Mouse (Mus musculus): ENCODE results near the gene Rbm14. TPM values are rescaled to one million over a fixed set of nuclear protein-coding genes. Genes with fewer than 3 reads are reported as not detected.
A peak's percentile ranks its signal among the peaks of the same experiment; 100 is the strongest.
"Not testable (repeated sequence)": the region's sequence is repeated elsewhere in the genome, so short reads cannot be mapped to it uniquely, and the experiment has no call there.

The Rbm14 gene
- total RNA-seq, 2 experiments from 2014 or later: 63.8 to 71.3 TPM

- ATAC-seq (replicated peaks; ENCODE audit: low FRiP score, poor library complexity, severe bottlenecking): no peak
Measured at GRCm38 (mm10) chr19:4817182-4817835, 5.9 kb upstream of the Rbm14 start.

DNA sequence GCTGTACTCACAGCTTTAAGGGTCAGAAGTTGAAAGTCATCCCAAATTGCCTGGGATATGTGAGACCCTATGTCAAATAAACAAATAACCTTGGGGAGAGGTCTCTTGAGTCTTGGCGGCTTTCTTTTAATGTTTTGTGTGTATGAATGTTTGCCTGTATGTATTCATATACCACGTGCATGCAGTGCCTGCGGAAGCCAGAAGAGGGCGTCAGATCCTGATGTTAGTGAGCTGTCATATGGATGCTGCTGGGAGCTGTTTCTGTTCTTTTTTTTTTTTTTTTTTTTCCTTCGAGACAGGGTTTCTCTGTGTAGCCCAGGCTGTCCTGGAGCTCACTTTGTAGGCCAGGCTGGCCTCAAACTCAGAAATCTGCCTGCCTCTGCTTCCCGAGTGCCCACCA is 1.6 kb upstream of the Rbm14 start:
- ATAC-seq (replicated peaks; ENCODE audit: low FRiP score, poor library complexity, severe bottlenecking): no peak

DNA sequence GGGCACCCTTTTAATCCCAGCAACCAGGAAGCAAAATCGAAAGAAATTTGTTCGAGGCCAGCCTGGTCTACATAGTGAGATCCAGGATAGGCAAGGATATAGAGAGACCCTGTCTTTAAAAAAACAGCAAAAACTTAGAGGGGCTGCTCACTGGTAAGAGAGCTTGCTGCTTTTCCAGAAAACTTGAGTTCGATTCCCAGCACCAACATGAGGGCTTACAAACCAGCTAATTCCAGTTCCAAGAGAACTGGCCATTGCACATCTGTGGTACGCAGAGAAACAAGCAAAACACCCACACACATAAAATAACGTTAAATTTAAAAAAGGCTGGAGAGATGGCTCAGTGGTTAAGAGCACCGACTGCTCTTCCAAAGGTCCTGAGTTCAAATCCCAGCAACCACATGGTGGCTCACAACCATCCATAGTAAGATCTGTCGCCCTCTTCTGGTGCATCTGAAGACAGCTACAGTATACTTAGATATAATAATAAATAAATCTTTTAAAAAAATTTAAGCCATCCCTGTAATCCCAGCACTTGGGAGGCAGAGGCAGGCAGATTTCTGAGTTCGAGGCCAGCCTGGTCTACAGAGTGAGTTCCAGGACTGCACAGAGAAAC is 1.0 kb upstream of the Rbm14 start:
- not testable (repeated sequence) for ATAC-seq (replicated peaks; ENCODE audit: low FRiP score, poor library complexity, severe bottlenecking)

DNA sequence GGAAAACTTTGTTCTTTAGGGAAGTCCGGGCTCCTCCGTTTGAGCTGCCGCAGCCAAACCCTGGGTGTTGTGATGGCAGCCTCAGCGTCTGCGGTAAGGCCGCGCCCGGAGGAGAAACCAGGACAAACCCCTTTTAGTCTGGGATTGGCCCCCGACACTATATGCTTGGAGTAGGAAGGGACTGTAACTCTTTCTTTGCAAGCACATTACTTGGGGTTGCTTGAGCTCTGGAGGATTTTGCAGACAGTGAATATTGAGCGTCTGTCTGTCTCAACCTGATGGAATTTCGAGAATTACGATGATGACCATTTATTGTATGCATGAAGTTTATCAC is 442 bp upstream of the Rbm14 start:
- no peak for ATAC-seq (replicated peaks; ENCODE audit: low FRiP score, poor library complexity, severe bottlenecking)

DNA sequence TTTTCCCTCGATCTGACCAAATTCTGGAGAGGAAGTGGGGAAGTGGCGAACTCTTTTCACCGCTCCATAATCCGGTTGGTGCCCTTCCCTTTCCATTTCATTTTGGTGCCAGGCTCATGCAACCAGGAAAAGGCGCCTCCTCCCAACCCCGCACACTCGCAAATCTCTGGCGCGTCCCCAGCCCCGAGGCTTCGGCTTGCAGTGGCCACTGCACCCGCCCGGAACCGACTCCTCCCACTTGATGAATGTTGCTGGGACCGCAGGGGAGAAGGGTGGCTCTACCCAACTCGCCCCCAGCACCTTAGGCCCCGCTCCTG is 730 bp downstream of the Rbm14 start:
- ATAC-seq (replicated peaks; ENCODE audit: low FRiP score, poor library complexity, severe bottlenecking): no peak

DNA sequence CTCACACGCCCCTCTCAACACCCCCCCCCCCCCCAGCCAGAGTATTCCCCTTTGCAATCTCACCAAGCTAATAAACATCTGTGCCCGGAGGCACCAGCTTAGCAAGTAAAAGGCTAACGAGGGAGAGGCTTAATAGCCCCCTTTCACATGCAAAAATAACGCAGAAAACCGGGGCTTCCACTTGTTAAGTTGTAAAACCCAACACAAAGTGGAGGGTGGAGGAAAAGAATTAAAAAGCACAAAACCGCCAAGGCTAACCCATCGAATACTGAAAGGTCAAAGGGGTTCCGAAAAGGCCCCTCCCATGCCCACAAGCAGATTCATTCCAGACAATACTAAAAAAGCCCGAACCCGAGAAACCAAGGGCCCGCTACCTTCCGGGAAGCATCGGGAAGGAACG is 1.1 kb downstream of the Rbm14 start:
- ATAC-seq (replicated peaks; ENCODE audit: low FRiP score, poor library complexity, severe bottlenecking): no peak

DNA sequence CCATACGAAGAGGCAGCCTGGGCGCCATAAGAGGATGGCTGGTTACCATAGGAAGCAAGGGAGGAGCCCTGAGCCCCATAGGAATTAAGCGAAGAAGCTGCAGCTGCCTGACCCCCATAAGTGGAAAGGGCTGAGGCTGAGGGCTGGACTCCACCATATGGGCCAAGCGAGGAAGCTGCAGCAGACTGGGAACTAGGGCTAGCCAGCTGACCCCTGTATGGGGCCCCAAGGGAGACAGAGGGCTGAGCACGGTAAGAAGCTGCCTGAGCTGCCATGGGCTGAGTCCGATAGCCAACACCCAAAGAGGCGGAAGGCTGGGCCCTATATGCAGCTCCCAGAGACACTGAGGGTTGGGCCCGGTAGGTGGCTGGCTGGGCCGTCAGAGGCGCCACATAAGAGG is 8.2 kb downstream of the Rbm14 start:
- no peak for ATAC-seq (replicated peaks; ENCODE audit: low FRiP score, poor library complexity, severe bottlenecking)

DNA sequence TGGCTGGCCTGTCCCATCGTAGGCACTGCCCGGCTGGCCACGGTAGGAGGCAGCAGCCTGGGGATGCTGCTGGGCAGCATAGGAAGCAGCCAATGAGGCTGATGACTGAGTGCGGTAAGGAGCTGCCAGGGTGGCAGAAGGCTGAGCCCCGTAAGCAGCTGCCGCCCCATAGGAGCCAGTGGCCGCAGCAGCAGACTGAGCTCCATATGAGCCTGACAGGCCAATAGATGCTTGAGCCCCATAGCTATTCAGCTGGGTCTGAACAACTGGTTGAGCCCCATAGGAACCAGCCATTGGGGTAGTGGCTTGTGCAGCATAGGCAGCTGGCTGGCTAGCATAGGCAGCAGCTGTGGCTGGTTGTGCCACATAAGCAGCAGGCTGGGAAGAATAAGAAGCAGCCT is 8.7 kb downstream of the Rbm14 start:
- ATAC-seq (replicated peaks; ENCODE audit: low FRiP score, poor library complexity, severe bottlenecking): 0 out of 2 replicates have a peak, but pooled peaks have one; percentile 18

- no peak for ATAC-seq (replicated peaks; ENCODE audit: low FRiP score, poor library complexity, severe bottlenecking)
Measured at GRCm38 (mm10) chr19:4799083-4799482, 12.4 kb downstream of the Rbm14 start.

GRCm38 (mm10) chr19:4797846-4798245 is 13.6 kb downstream of the Rbm14 start:
- ATAC-seq (replicated peaks; ENCODE audit: low FRiP score, poor library complexity, severe bottlenecking): no peak

GRCm38 (mm10) chr19:4795929-4796328 is 15.5 kb downstream of the Rbm14 start:
- ATAC-seq (replicated peaks; ENCODE audit: low FRiP score, poor library complexity, severe bottlenecking): no peak

GRCm38 (mm10) chr19:4793831-4794422 is 17.5 kb downstream of the Rbm14 start, which contains the start of gene Rbm4:
TSS of gene Rbm4 (minus strand) at chr19:4793901.
- ATAC-seq (replicated peaks; ENCODE audit: low FRiP score, poor library complexity, severe bottlenecking): peak; percentile 96

- ATAC-seq (replicated peaks; ENCODE audit: low FRiP score, poor library complexity, severe bottlenecking): peak; percentile 36
Measured at GRCm38 (mm10) chr19:4793281-4793830, 18.1 kb downstream of the Rbm14 start.

GRCm38 (mm10) chr19:4786313-4786712 is 25.1 kb downstream of the Rbm14 start:
- ATAC-seq (replicated peaks; ENCODE audit: low FRiP score, poor library complexity, severe bottlenecking): no peak

DNA sequence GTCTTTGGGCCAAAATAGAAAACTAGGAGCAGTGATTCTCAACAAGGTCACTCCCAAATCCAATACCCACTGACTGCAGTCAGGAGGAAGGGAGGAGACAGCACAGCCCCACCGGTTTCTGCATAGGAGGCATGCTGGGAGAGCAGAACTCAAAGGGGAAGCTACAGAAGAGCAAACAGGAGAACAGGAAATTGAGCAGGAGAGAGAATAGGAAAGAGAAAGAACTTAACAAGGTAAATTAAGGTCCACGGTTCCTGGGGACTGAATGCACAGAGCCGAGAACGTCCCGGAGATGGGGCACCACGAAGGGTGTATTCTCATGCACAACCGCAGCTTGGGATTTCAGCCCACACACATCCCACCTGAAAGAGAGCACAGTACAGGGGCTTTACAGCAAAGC is 26.2 kb downstream of the Rbm14 start:
- ATAC-seq (replicated peaks; ENCODE audit: low FRiP score, poor library complexity, severe bottlenecking): no peak

DNA sequence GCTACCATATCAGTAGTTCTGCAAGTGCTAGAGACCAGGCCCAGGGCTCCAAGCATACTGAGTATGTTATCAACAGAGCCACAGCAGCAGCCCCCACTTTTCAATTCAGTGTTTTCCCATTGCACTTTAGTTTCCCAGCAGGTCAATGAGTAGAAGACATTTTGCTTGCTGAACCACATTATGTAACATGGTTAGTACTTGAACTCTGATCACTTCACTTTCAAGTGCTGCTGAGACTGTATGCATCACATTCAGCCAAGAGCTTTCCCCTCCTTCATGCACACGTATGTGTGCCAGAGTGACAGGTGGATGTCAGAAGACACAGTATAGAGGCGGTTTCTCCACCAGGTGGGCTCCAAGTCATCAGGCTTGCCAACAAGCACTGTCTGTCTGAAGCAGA is 28.5 kb downstream of the Rbm14 start:
- ATAC-seq (replicated peaks; ENCODE audit: low FRiP score, poor library complexity, severe bottlenecking): no peak

DNA sequence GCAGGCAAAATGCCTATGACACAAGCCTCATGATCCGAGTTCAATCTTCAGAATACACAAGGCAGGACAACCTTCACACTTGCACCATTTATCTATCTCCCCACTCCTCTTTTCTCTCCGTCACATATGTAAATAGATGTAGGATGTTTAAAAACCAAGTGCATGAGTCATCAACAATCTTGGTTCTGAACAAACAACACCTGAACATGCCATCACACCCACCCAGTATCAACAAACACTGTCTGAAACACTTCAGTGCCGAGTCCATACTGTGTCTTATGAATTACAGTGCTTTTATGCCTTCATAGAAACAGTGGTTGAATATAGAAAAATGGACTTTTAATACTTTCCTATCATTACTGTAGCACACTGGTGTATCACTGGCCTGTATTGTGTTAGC is 38.6 kb downstream of the Rbm14 start:
- ATAC-seq (replicated peaks; ENCODE audit: low FRiP score, poor library complexity, severe bottlenecking): no peak

- no peak for ATAC-seq (replicated peaks; ENCODE audit: low FRiP score, poor library complexity, severe bottlenecking)
Measured at GRCm38 (mm10) chr19:4767507-4768148, 43.8 kb downstream of the Rbm14 start.

GRCm38 (mm10) chr19:4762876-4763275 is 48.6 kb downstream of the Rbm14 start:
- no peak for ATAC-seq (replicated peaks; ENCODE audit: low FRiP score, poor library complexity, severe bottlenecking)

DNA sequence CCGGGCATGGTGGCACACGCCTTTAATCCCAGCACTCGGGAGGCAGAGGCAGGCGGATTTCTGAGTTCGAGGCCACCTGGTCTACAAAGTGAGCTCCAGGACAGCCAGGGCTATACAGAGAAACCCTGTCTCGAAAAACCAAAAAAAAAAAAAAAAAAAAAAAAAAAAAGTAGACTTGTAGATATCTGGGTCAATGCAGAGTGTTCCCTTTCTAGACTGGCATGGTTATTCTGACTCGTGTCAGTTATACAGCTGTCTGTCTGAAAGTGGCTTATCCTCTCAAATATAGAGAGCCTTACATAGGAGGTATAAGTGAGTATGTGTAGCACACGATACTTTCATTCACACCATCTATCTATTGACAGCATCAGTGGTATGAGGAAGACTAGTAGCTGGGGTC is 50.9 kb downstream of the Rbm14 start:
- not testable (repeated sequence) for ATAC-seq (replicated peaks; ENCODE audit: low FRiP score, poor library complexity, severe bottlenecking)

DNA sequence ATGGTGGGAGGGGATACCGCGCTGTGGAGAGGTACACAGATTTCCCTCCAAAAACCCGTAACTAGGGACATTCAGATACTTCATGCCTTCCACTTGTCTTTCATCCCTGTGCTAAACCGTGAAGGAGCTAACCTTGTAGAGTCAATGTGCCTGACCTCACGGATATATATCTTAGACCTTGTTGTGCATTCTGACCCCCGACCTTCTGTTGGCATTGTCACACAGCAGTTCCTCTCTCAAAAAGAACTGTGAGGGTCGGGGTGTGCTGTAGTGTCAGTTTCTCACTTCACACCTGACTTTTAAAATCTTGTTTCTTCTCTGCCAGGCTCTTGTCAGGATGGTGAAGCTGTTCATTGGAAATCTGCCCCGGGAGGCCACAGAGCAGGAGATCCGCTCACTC is 54.5 kb downstream of the Rbm14 start:
- no peak for ATAC-seq (replicated peaks; ENCODE audit: low FRiP score, poor library complexity, severe bottlenecking)
